Mouse (Mus musculus): Measurements from ENCODE around the gene Spag9. TPM values are rescaled to one million over a fixed set of nuclear protein-coding genes. Genes with fewer than 3 reads are reported as not detected.

Gene Spag9
- polyA plus RNA-seq, 1 experiment from 2014 or later, result 69.9 TPM

DNA sequence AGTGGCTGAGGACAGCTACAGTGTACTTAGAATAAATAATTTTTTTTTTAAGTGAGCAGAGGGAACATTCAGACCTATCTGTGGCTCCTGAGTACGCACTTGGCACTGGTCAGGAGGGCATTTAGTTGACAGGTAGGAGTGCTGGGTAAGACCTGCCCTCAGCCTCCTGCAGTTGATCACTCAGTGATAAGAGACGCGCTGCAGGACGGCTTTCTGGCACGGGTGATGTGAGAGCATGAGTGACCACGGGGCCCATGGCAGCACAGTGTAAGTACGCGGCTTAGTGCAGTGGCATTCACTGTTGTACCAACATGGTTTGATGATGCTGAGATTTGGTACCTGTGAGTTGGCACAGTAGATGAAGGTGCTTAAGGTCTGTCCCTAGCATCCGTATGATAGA is 130.8 kb downstream of the Spag9 start:
- no peak for ATAC-seq (ENCODE audit: low read depth)
- no peak overlapping the region for H3K4me3 ChIP-seq (ENCODE audit: low read depth, low read length)
- H3K27me3 ChIP-seq (replicated peaks; ENCODE audit: control insufficient read depth, insufficient read depth, low read length), result no peaks in the 10 kb centered on the region
- H3K9ac ChIP-seq (ENCODE audit: low read depth, low read length), result no peak overlapping the region
- no peak overlapping the region for H3K27ac ChIP-seq (replicated peaks; ENCODE audit: low read depth, low read length)
- no peaks in the 10 kb centered on the region for H3K9me3 ChIP-seq (ENCODE audit: control insufficient read depth, low read length)
- H3K4me1 ChIP-seq (ENCODE audit: control insufficient read depth, insufficient read depth, low read length), result no peaks in the 10 kb centered on the region
- peaks cover 34% of the 10 kb centered on the region for H3K36me3 ChIP-seq (ENCODE audit: control insufficient read depth, insufficient read depth, low read length)
- no peak for DNase-seq (ENCODE audit: low spot score)
- WGBS, result 92% methylated on average over 9 of the region's 9 CpGs
- H3K4me2 ChIP-seq (ENCODE audit: low read depth, low read length), result no peak overlapping the region

DNA sequence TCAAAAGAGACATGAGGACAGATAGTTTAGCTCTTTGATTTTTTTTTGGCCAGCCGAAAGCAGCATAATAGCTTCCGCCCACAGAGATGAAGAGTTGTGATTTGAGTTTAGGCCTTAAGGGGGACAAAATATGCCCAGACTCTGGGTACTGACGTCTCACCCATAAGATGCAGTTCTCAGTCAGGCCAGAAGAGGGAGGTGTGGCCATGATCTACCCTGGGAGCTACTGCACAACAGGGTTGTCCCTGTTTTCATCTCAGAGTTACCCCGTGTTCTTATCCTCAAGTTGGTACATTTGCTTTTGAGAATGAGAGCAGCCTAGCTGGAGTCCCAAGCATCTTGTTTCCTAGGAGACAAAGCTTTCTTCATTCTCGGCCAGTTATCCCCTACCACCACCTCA is 132.1 kb downstream of the Spag9 start:
- Histone ChIP-seq H3K4me2 (ENCODE audit: low read depth, low read length) (no peak overlapping the region), H3K4me3 (ENCODE audit: low read depth, low read length) (no peak overlapping the region), H3K4me1 (ENCODE audit: control insufficient read depth, insufficient read depth, low read length) (no peaks in the 10 kb centered on the region), H3K36me3 (ENCODE audit: control insufficient read depth, insufficient read depth, low read length) (peaks cover 22% of the 10 kb centered on the region), H3K27me3 (replicated peaks; ENCODE audit: control insufficient read depth, insufficient read depth, low read length) (no peaks in the 10 kb centered on the region), H3K9ac (ENCODE audit: low read depth, low read length) (no peak overlapping the region), H3K9me3 (ENCODE audit: control insufficient read depth, low read length) (no peaks in the 10 kb centered on the region), H3K27ac (replicated peaks; ENCODE audit: low read depth, low read length) (no peak overlapping the region)
- 34% methylated on average over 5 of the region's 5 CpGs for WGBS
- ATAC-seq (ENCODE audit: low read depth), result peak; percentile 82
- DNase-seq (ENCODE audit: low spot score), result peak; percentile 76

DNA sequence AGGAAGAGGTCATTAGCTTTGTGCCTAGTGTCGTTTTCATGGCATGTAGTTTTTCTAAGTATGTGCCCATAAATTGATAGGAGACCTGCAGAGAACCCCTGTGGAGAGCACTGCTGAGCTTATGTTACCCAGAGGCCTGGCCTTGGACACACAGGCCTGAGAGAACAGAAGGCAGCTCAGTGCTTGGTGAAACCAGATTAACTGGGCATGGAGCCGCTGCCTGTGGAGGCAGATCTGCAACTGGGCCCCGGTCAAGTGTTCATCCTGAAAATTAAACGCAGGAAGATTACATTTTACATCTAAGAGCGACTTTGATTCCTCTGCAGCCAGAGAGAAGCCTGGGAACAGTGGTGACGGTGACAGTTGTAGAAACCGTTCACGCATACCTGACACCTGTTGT is 132.6 kb downstream of the Spag9 start:
- Histone ChIP-seq H3K9me3 (ENCODE audit: control insufficient read depth, low read length) (no peaks in the 10 kb centered on the region), H3K36me3 (ENCODE audit: control insufficient read depth, insufficient read depth, low read length) (peaks cover 18% of the 10 kb centered on the region), H3K4me2 (ENCODE audit: low read depth, low read length) (no peak overlapping the region), H3K27ac (replicated peaks; ENCODE audit: low read depth, low read length) (no peak overlapping the region), H3K4me1 (ENCODE audit: control insufficient read depth, insufficient read depth, low read length) (no peaks in the 10 kb centered on the region), H3K9ac (ENCODE audit: low read depth, low read length) (no peak overlapping the region), H3K4me3 (ENCODE audit: low read depth, low read length) (no peak overlapping the region), H3K27me3 (replicated peaks; ENCODE audit: control insufficient read depth, insufficient read depth, low read length) (no peaks in the 10 kb centered on the region)
- ATAC-seq (ENCODE audit: low read depth) (no peak), DNase-seq (ENCODE audit: low spot score) (no peak)
- 87% methylated on average over 8 of the region's 8 CpGs for WGBS

DNA sequence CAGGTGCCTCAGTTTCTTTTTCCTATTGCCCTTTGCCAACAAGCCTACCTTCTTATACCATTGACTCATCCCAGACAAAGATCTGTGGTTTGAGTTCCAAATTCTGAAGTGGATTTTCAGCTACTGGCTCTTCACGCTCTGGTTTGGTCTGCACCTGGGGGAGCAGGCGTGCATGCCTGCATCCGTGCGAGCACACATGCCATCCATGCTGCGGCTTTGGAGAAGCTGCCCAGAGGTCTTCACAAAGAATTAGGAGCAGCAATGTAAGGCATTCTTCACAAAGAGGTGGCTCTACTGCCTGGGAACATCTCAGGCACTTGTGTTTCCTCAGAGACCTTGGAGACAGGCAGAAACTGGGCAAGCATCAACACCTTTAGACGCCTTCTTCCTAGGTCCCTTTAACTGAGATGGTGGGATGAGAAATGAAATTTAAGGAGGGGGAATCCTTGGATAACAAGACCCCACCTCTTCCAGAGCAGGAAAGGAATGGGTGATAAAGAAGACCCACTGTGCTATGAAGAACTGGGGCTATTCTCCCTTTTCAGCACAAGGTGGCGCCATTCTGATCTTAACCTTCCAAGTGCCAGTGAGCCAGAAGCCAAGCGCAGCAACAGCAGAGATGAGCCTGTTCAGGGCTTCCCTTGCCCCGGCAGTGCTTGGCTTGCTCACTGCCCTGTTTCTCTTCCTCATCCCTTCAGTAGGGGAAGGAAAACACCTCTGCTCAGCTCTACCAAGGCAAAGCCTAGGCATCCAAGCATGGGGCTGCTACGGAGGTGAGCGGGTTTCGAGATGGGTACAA is 133.6 kb downstream of the Spag9 start:
- no peak overlapping the region for H3K4me2 ChIP-seq (ENCODE audit: low read depth, low read length)
- H3K9ac ChIP-seq (ENCODE audit: low read depth, low read length), result no peak overlapping the region
- H3K27me3 ChIP-seq (replicated peaks; ENCODE audit: control insufficient read depth, insufficient read depth, low read length), result no peaks in the 10 kb centered on the region
- H3K4me1 ChIP-seq (ENCODE audit: control insufficient read depth, insufficient read depth, low read length), result peaks cover 8% of the 10 kb centered on the region
- H3K9me3 ChIP-seq (ENCODE audit: control insufficient read depth, low read length), result no peaks in the 10 kb centered on the region
- H3K27ac ChIP-seq (replicated peaks; ENCODE audit: low read depth, low read length), result no peak overlapping the region
- no peak; the same call in 1 of the 2 replicates for ATAC-seq (ENCODE audit: low read depth)
- WGBS, result 61% methylated on average over 12 of the region's 12 CpGs
- peak; percentile 88 for DNase-seq (ENCODE audit: low spot score)
- H3K4me3 ChIP-seq (ENCODE audit: low read depth, low read length), result no peak overlapping the region
- peaks cover 14% of the 10 kb centered on the region for H3K36me3 ChIP-seq (ENCODE audit: control insufficient read depth, insufficient read depth, low read length)

DNA sequence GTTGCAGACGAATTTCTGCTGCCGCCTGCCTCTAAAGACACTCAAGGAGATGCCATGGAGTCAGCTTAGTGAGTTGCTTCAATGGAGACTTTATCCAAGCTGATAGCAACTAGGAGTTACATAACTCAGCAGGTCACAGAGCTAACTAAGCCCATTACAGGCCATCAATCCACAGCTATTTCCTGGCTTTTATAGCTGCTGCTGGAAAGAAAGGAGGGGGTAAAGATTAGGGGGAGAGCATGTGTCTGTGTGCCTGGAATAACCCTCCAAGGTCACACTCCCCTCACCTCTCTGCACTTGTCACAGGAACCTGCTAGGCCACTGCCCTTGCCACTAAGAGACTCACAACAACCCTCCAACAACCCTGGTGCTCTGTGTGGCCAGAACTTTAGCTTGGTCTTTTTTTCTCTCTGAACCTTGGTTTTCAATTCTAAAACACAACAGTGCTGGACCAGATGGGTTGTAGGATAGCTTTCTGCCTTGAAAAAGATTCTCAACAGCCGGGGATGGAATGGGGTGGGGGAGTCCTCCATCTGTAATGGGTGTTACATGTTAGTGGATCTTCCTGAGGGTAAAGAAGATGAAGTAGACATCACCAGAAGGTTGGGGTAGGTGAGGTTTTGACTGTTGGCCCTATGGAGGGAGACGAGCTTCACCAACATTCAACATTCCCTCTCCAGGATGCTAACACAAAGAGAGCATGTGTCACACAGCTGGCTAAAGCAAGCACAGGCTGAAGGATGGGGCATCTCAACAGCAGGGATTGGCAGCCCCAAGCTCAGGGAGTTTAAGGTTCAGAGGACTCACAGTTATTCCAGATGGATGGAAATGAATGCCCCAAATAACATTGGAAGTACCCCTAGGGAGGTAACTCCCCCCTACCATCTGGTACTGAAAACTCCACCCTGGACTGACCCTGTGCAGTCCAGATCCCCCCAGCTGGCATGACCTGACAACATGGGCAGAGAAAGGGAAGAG is 134.5 kb downstream of the Spag9 start:
- no peak overlapping the region for H3K4me2 ChIP-seq (ENCODE audit: low read depth, low read length)
- 66% methylated on average over 4 of the region's 4 CpGs for WGBS
- H3K27me3 ChIP-seq (replicated peaks; ENCODE audit: control insufficient read depth, insufficient read depth, low read length), result no peaks in the 10 kb centered on the region
- H3K4me3 ChIP-seq (ENCODE audit: low read depth, low read length), result no peak overlapping the region
- no peaks in the 10 kb centered on the region for H3K9me3 ChIP-seq (ENCODE audit: control insufficient read depth, low read length)
- DNase-seq (ENCODE audit: low spot score), result no peak
- H3K36me3 ChIP-seq (ENCODE audit: control insufficient read depth, insufficient read depth, low read length), result peaks cover 5% of the 10 kb centered on the region; the same call in 1 of the 2 replicates
- H3K27ac ChIP-seq (replicated peaks; ENCODE audit: low read depth, low read length), result no peak overlapping the region
- no peak for ATAC-seq (ENCODE audit: low read depth)
- no peak overlapping the region for H3K9ac ChIP-seq (ENCODE audit: low read depth, low read length)
- H3K4me1 ChIP-seq (ENCODE audit: control insufficient read depth, insufficient read depth, low read length), result peaks cover 9% of the 10 kb centered on the region

DNA sequence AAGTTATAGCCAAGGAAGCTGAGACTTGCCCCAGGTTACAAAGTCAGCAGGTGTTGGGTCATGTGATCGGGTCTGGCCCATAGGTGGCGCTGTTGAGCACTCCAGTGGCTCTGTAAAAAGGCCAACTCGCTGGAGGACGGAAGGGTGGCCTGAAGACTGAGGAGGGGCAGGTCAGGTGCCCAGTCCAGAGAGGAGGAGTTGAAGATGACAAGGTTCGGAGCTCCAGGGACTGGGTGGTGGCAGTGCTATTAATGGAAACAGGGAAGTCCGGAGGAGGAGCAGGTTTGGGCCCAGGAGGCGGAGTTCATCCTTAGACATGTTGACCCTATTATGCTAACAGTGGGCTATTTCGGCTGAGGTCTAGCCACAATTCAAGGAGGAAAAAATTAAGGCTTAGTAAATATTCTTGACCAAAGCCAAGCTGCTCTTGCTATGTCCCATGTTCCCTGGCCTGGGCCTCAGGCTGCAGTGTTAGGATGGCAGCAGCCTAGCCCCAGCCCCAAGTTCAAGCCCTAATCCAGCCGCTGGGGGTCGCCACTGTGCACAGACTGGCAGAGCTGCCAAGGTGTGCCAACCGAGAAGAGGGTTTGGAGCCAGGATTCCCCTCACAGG is 137.6 kb downstream of the Spag9 start:
- no peaks in the 10 kb centered on the region for H3K9me3 ChIP-seq (ENCODE audit: control insufficient read depth, low read length)
- H3K4me1 ChIP-seq (ENCODE audit: control insufficient read depth, insufficient read depth, low read length), result peaks cover 15% of the 10 kb centered on the region
- WGBS, result 20% methylated on average over 11 of the region's 11 CpGs
- ATAC-seq (ENCODE audit: low read depth) (peak; percentile 42), DNase-seq (ENCODE audit: low spot score) (peak; percentile 77)
- H3K4me3 ChIP-seq (ENCODE audit: low read depth, low read length), result no peak overlapping the region
- H3K27ac ChIP-seq (replicated peaks; ENCODE audit: low read depth, low read length), result 0 out of 2 replicates have a peak overlapping the region, but pooled peaks have one; percentile 36
- H3K9ac ChIP-seq (ENCODE audit: low read depth, low read length), result no peak overlapping the region
- H3K4me2 ChIP-seq (ENCODE audit: low read depth, low read length), result peak overlapping the region; percentile 6; the same call in 1 of the 2 replicates
- H3K27me3 ChIP-seq (replicated peaks; ENCODE audit: control insufficient read depth, insufficient read depth, low read length), result no peaks in the 10 kb centered on the region
- no peaks in the 10 kb centered on the region for H3K36me3 ChIP-seq (ENCODE audit: control insufficient read depth, insufficient read depth, low read length)

DNA sequence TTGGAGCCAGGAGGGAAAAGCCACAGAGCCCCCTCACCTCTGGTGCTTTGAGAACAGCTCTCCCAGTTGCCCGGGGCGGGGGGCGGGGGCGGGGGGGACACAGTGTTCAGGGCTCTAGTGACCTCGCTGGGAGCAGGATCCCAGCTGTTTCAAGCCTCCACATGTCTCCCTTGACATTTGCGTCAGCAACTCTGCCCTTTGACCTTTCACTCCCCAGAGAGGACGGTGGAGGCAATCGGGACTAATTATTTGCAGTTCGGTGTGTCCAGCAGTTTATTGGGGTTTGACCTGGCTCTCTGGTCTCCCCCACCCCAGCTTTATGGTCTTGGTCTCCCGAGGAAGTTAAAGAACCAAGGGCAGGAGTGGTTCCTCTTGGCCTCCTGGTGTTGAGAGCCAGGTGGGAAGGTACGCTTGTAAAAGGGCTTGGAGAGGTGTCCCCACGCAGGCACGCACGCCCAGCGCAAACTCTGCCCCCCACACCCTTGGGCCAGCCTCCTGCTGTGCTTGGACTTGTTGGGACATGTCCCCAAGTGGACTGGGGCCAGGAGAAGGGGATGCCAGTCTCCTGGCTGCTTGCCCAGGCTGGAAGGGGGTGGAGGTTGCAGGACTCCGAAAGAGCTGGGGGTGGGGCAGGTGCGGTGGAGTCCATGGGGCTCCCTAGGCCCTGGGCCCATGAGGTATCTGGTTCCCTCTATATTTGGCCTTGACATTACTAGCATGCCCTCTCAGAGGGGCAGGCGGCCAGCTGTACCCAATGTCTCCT is 138.4 kb downstream of the Spag9 start:
- Histone ChIP-seq H3K9ac (ENCODE audit: low read depth, low read length) (no peak overlapping the region), H3K27ac (replicated peaks; ENCODE audit: low read depth, low read length) (peak overlapping the region; percentile 36; the same call in 1 of the 2 replicates), H3K36me3 (ENCODE audit: control insufficient read depth, insufficient read depth, low read length) (no peaks in the 10 kb centered on the region), H3K4me3 (ENCODE audit: low read depth, low read length) (no peak overlapping the region), H3K4me2 (ENCODE audit: low read depth, low read length) (0 out of 2 replicates have a peak overlapping the region, but pooled peaks have one; percentile 1), H3K27me3 (replicated peaks; ENCODE audit: control insufficient read depth, insufficient read depth, low read length) (no peaks in the 10 kb centered on the region), H3K9me3 (ENCODE audit: control insufficient read depth, low read length) (no peaks in the 10 kb centered on the region), H3K4me1 (ENCODE audit: control insufficient read depth, insufficient read depth, low read length) (peaks cover 18% of the 10 kb centered on the region)
- WGBS, result 35% methylated on average over 14 of the region's 18 CpGs
- DNase-seq (ENCODE audit: low spot score) (peak; percentile 83), ATAC-seq (ENCODE audit: low read depth) (peak; percentile 16)

DNA sequence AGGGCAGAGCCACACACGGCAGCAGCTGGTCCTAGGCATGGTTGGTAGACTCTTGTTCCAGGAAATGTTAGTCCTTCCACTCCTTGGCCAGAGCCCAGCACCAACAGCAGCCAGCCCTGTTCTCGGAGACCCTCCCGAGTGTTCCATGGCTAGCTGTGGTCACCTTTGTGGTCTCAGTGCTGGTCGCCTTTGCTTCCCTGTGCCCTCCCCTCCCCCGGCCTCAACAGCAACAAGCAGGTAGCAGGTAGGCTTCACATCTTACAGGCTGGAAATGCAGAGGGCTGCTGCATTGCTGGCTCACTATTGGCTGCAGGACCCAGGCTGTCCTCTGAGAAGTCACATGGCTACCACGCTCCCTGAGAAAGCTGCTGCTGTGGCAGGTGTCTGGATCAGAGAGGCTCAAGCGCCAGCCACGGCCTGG is 139.7 kb downstream of the Spag9 start:
- Histone ChIP-seq H3K9me3 (ENCODE audit: control insufficient read depth, low read length) (no peaks in the 10 kb centered on the region), H3K27ac (replicated peaks; ENCODE audit: low read depth, low read length) (no peak overlapping the region), H3K4me3 (ENCODE audit: low read depth, low read length) (no peak overlapping the region), H3K27me3 (replicated peaks; ENCODE audit: control insufficient read depth, insufficient read depth, low read length) (no peaks in the 10 kb centered on the region), H3K9ac (ENCODE audit: low read depth, low read length) (no peak overlapping the region), H3K4me2 (ENCODE audit: low read depth, low read length) (no peak overlapping the region), H3K4me1 (ENCODE audit: control insufficient read depth, insufficient read depth, low read length) (peaks cover 18% of the 10 kb centered on the region), H3K36me3 (ENCODE audit: control insufficient read depth, insufficient read depth, low read length) (no peaks in the 10 kb centered on the region)
- WGBS, result 70% methylated on average over 8 of the region's 8 CpGs
- DNase-seq (ENCODE audit: low spot score) (no peak), ATAC-seq (ENCODE audit: low read depth) (no peak)
